Mouse (Mus musculus) heart, embryonic 16.5 days (tissue): ENCODE data around the gene Ppox. TPM values are rescaled to one million over a fixed set of nuclear protein-coding genes. Genes with fewer than 3 reads are reported as not detected.
"Not testable (repeated sequence)": the region's sequence is repeated elsewhere in the genome, so short reads cannot be mapped to it uniquely, and the experiment has no call there.

ENCODE experiments used
- ATAC-seq: fragments of 200-750 bp; cut with Nextera tagmentation; replicated peaks from 2 replicates; pipeline ENCODE4 v1.8.0; 2017; ENCODE audit warnings: moderate number of reproducible peaks; ENCODE audit not compliant: insufficient read depth, low FRiP score; ENCODE audit errors: extremely low read depth
- H3K27ac ChIP-seq: fragments of 300-500 bp; sonication (generic); 2 replicates; pipeline ENCODE4 v1.5.1; 2014; ENCODE audit warnings: mild to moderate bottlenecking, low read length, control low read depth, moderate library complexity
- H3K27me3 ChIP-seq: fragments of 300-500 bp; sonication (generic); 2 replicates; pipeline ENCODE4 v1.6.1; 2014; ENCODE audit warnings: low read length, mixed read lengths; ENCODE audit not compliant: control insufficient read depth, insufficient read depth
- H3K36me3 ChIP-seq: fragments of 300-500 bp; sonication (generic); 2 replicates; pipeline ENCODE4 v1.6.1; 2014; ENCODE audit not compliant: control insufficient read depth, insufficient read depth
- H3K4me1 ChIP-seq: fragments of 300-500 bp; sonication (generic); 2 replicates; pipeline ENCODE4 v1.6.1; 2014; ENCODE audit warnings: low read length, mixed read lengths; ENCODE audit not compliant: control insufficient read depth, insufficient read depth
- H3K4me2 ChIP-seq: fragments of 300-500 bp; sonication (generic); 2 replicates; pipeline ENCODE4 v1.6.1; 2014; ENCODE audit warnings: low read depth, mild to moderate bottlenecking, control low read depth, low read length
- H3K4me3 ChIP-seq: fragments of 300-500 bp; sonication (generic); 2 replicates; pipeline ENCODE4 v1.5.1; 2014; ENCODE audit warnings: mild to moderate bottlenecking, control low read depth, low read length
- H3K9ac ChIP-seq: fragments of 300-500 bp; sonication (generic); 2 replicates; pipeline ENCODE4 v1.6.1; 2014; ENCODE audit warnings: low read length, control low read depth
- H3K9me3 ChIP-seq: fragments of 300-500 bp; sonication (generic); replicated peaks from 2 replicates; pipeline ENCODE4 v1.6.1; 2016; ENCODE audit warnings: low read length; ENCODE audit not compliant: control insufficient read depth
- WGBS: fragments of 180-500 bp; shearing (Covaris S2); extraction: QIAGEN DNeasy Blood & Tissue Kit; methylation state at CpG from one replicate; pipeline ENCODE4 v1.1.7; 2014; 5-methylcytosine and 5-hydroxymethylcytosine counted together
- polyA plus RNA-seq: library from polyadenylated mRNA; unstranded; fragments of >200 nt; fragmentation: Nextera tagmentation; extraction: Ambion mirVana; gene quantifications from 2 replicates; pipeline ENCODE4 v1.2.1, GENCODE M21; 2015

The Ppox gene
- polyA plus RNA-seq, 1 experiment from 2014 or later, result 32.4 TPM

- 0 out of 2 replicates have a peak, but pooled peaks cover 2% of the 10 kb centered on the region for H3K4me1 ChIP-seq
- peak overlapping the region; percentile 30 for H3K4me3 ChIP-seq
- H3K27me3 ChIP-seq, result no peaks in the 10 kb centered on the region
- no peak for ATAC-seq
- no peak overlapping the region for H3K27ac ChIP-seq
- H3K9ac ChIP-seq, result peak overlapping the region; percentile 20; the same call in 1 of the 2 replicates
- no peaks in the 10 kb centered on the region for H3K36me3 ChIP-seq
- peak overlapping the region; percentile 50 for H3K4me2 ChIP-seq
- 29% methylated on average over 5 of the region's 5 CpGs for WGBS
- H3K9me3 ChIP-seq, result no peaks in the 10 kb centered on the region
Observed at GRCm38 (mm10) chr1:171320151-171320550, 39.2 kb upstream of the Ppox start.

- Histone ChIP-seq H3K4me1 (0 out of 2 replicates have a peak, but pooled peaks cover 2% of the 10 kb centered on the region), H3K27me3 (no peaks in the 10 kb centered on the region), H3K4me2 (peak overlapping the region; percentile 50), H3K4me3 (peak overlapping the region; percentile 30), H3K36me3 (no peaks in the 10 kb centered on the region), H3K9ac (peak overlapping the region; percentile 20; the same call in 1 of the 2 replicates), H3K27ac (no peak overlapping the region), H3K9me3 (no peaks in the 10 kb centered on the region)
- ATAC-seq, result no peak
- 20% methylated on average over 7 of the region's 7 CpGs for WGBS
Observed at GRCm38 (mm10) chr1:171319748-171320147, 38.8 kb upstream of the Ppox start.

GRCm38 (mm10) chr1:171309321-171309720 lies 28.3 kb upstream of the Ppox start:
- Histone ChIP-seq H3K36me3 (no peaks in the 10 kb centered on the region), H3K4me3 (no peak overlapping the region), H3K4me2 (no peak overlapping the region), H3K9me3 (no peaks in the 10 kb centered on the region), H3K4me1 (no peaks in the 10 kb centered on the region), H3K9ac (no peak overlapping the region), H3K27me3 (no peaks in the 10 kb centered on the region), H3K27ac (no peak overlapping the region)
- no peak for ATAC-seq
- 71% methylated on average over 2 of the region's 2 CpGs for WGBS

DNA sequence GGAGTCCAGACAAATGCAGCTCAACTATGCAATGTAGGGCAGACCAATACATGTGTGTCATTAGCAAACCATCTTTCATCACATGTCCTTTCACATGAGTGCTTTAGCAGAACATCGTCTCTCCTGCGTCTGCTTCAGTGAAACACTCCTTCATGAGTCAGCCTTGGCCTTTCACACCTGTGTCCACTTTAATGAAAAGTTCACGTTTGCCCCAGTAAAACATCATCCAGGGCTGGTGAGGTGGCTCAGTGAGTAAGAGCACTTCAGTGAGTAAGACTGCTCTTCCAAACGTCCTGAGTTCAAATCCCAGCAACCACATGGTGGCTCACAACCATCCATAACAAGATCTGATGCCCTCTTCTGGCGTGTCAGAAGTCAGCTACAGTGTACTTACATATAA lies 25.2 kb upstream of the Ppox start:
- not testable (repeated sequence) for H3K36me3 ChIP-seq, H3K4me2 ChIP-seq, H3K27me3 ChIP-seq, H3K4me1 ChIP-seq, H3K4me3 ChIP-seq, H3K27ac ChIP-seq, H3K9me3 ChIP-seq, H3K9ac ChIP-seq, ATAC-seq
- WGBS, result 69% methylated on average over 5 of the region's 5 CpGs

DNA sequence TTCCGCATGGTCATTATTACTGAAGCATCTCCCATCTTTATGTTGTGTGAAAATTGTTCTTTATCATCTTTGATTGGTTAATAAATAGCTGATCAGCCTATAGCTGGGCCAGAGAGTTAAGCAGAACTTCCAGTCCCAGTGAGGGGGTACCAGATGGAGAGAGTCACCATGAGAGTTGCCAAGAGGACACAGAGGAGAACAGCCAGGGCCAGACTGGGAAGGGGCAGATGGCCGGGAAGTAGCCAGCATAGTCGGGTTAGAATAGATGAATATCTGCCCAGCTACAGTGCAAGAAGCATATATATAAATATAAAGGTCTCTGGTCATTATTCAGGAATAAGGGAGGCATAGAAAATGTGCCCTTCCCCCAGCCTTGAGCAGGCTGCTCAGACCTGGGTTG lies 17.2 kb upstream of the Ppox start:
- no peak for ATAC-seq
- H3K9me3 ChIP-seq, result no peaks in the 10 kb centered on the region
- no peaks in the 10 kb centered on the region for H3K36me3 ChIP-seq
- peaks cover 6% of the 10 kb centered on the region; the same call in 1 of the 2 replicates for H3K27me3 ChIP-seq
- 53% methylated on average over 3 of the region's 3 CpGs for WGBS
- H3K27ac ChIP-seq, result no peak overlapping the region
- no peak overlapping the region for H3K9ac ChIP-seq
- peaks cover 6% of the 10 kb centered on the region for H3K4me1 ChIP-seq
- H3K4me2 ChIP-seq, result no peak overlapping the region
- H3K4me3 ChIP-seq, result no peak overlapping the region

DNA sequence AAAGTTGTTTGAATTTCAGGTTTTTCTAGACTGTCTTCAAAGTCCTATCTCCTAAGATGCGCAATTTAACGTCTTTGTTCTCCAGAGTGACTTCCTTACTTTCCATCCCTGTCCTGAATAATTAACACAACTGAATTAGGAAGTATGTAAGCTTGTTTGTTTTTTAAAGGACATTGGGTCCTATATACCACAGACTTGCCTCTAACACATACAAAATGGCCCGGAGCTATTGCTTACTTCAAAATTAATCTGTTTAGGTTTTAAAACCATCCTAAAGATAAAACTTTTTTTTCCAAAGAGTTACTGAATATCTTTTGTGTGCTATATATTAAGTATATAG lies 14.0 kb upstream of the Ppox start:
- peaks cover 6% of the 10 kb centered on the region; the same call in 1 of the 2 replicates for H3K27me3 ChIP-seq
- peak overlapping the region; percentile 94 for H3K9ac ChIP-seq
- H3K4me1 ChIP-seq, result peaks cover 7% of the 10 kb centered on the region
- H3K36me3 ChIP-seq, result no peaks in the 10 kb centered on the region
- WGBS, result 15% methylated on average over 3 of the region's 3 CpGs
- no peaks in the 10 kb centered on the region for H3K9me3 ChIP-seq
- peak overlapping the region; percentile 68 for H3K4me2 ChIP-seq
- H3K4me3 ChIP-seq, result peak overlapping the region; percentile 91
- H3K27ac ChIP-seq, result peak overlapping the region; percentile 96
- no peak for ATAC-seq

DNA sequence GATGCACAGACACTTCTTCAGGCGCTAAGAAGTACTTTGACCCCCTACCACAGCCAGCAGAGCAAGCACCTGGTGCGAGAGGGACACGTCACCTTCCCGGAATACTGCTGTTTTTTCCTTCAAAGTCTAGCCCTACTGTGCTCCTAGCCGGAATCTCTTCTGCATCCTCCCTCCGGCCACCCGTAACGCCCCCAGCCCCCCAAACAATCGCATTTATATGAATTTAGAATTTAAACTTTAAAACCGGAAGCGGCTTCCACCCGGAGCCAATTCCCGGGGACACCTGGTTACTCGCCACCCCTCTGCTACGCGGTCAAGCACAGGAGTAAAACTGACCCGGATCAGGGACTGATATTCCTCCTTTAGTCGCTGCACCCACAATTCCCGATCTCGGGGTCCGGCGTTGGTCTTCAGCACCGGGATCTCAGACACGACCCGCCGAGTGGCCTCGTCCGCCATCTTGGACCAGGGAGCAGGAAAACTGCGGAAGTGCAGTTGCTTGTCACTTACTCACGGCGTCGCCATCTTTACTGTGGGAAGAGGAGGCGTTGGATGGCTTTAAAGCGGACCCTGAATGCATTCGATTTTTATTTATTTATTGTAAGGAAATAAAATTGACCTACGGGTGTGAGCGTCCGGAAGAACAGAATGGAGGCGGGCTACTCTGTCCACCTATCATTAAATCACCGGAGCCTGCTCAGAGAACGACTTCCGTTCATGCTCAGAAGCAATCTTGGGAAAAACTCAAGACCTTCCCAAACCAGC lies 13.5 kb upstream of the Ppox start, which contains the start of gene Ufc1:
TSS of gene Ufc1 (minus strand) at position 727 of the 765 bp plus-strand sequence.
- Histone ChIP-seq H3K4me3 (peak within 1 kb of the TSS; percentile 91), H3K27ac (peak within 1 kb of the TSS; percentile 96), H3K4me1 (peaks cover 7% of the 10 kb centered on the region), H3K4me2 (peak within 1 kb of the TSS; percentile 81), H3K9me3 (no peaks in the 10 kb centered on the region), H3K36me3 (peaks cover 5% of the 10 kb centered on the region), H3K27me3 (peaks cover 6% of the 10 kb centered on the region; the same call in 1 of the 2 replicates), H3K9ac (peak within 1 kb of the TSS; percentile 94)
- ATAC-seq, result peak; percentile 82
- under 1% methylated on average over 42 of the region's 42 CpGs for WGBS

DNA sequence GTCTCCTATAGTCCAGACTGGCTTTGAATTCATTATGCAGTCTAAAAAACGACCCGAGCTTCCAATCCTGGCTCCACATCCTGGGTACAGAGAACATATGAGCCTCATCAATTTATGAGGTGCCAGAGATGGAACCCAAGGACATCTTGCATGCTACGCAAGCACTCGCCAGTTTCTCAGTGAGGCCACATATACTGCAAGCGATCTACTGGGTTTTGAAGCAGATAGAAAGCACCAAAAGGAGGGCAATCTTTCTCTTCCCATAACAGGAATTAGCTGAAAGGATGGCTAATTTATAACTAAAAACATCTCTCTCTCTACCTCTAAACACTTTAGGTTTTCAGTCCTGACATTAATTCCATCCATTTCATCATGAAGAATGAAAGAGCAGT lies 12.9 kb upstream of the Ppox start:
- peak overlapping the region; percentile 94 for H3K9ac ChIP-seq
- H3K36me3 ChIP-seq, result peaks cover 8% of the 10 kb centered on the region
- H3K27ac ChIP-seq, result peak overlapping the region; percentile 96
- H3K4me2 ChIP-seq, result peak overlapping the region; percentile 81
- H3K4me3 ChIP-seq, result peak overlapping the region; percentile 91
- H3K4me1 ChIP-seq, result peaks cover 7% of the 10 kb centered on the region
- H3K9me3 ChIP-seq, result no peaks in the 10 kb centered on the region
- ATAC-seq, result no peak
- H3K27me3 ChIP-seq, result peaks cover 6% of the 10 kb centered on the region; the same call in 1 of the 2 replicates
- 37% methylated on average over 5 of the region's 5 CpGs for WGBS

- Histone ChIP-seq H3K4me3 (no peak overlapping the region), H3K27ac (no peak overlapping the region), H3K36me3 (peaks cover 8% of the 10 kb centered on the region), H3K9ac (no peak overlapping the region), H3K27me3 (peaks cover 6% of the 10 kb centered on the region; the same call in 1 of the 2 replicates), H3K4me1 (peaks cover 7% of the 10 kb centered on the region), H3K9me3 (no peaks in the 10 kb centered on the region), H3K4me2 (peak overlapping the region; percentile 81; the same call in 1 of the 2 replicates)
- WGBS, result 83% methylated on average over 3 of the region's 3 CpGs
- ATAC-seq, result no peak
Observed at GRCm38 (mm10) chr1:171293351-171293750, 12.4 kb upstream of the Ppox start.
